In genomic region chr6:37763036-37763435, GRCm38 (mm10) we compare ENCODE assay signal across 19 mouse cellular contexts.
DNase-seq lines count a peak whose midpoint lies in the region; ATAC-seq and TF ChIP-seq lines count a peak whose summit lies in the region.
"Had no signal": no experiment of that assay in that cellular context is flagged by ENCODE, and none has a peak within 500 bp of the region (broad histone marks: within the 10 kb centered on the region; RNA-seq: fewer than 3 reads in every experiment).

No protein-coding gene starts in this region.

- no peak for TF ChIP-seq CTCF in kidney, adult 2 months (conservative IDR thresholded peaks at IDR 0.05; ENCODE audit: insufficient read depth, insufficient read length, low read depth, low read length)
- no peak for TF ChIP-seq CTCF in liver, adult 2 months (IDR thresholded peaks at IDR 0.05; ENCODE audit: low read depth, low read length)

- no peaks in the 10 kb centered on the region for H3K27me3 ChIP-seq in heart, embryonic 12.5 days (replicated peaks)
- H3K27me3 ChIP-seq in kidney, adult 2 months (replicated peaks; ENCODE audit: control insufficient read depth, insufficient read depth, low read length), result no peaks in the 10 kb centered on the region
- H3K27me3 ChIP-seq in liver, adult 2 months (ENCODE audit: control insufficient read depth, insufficient read depth, low read length), result no peaks in the 10 kb centered on the region; the same call in 1 of the 2 replicates
- H3K27me3 ChIP-seq: forebrain, embryonic 13.5 days; hindbrain, embryonic 12.5 days; hindbrain, embryonic 15.5 days had no signal

- no peak overlapping the region for H3K27ac ChIP-seq in heart, embryonic 12.5 days (ENCODE audit: poor library complexity, severe bottlenecking)
- H3K27ac ChIP-seq in kidney, adult 2 months (ENCODE audit: insufficient read depth, low read depth, low read length), result peak overlapping the region; percentile 23; the same call in 1 of the 2 replicates
- H3K27ac ChIP-seq in liver, adult 2 months (replicated peaks; ENCODE audit: insufficient read depth, low read depth, low read length), result no peak overlapping the region
- H3K27ac ChIP-seq: forebrain, embryonic 10.5 days; forebrain, embryonic 13.5 days; hindbrain, embryonic 12.5 days; hindbrain, embryonic 15.5 days had no signal

- WGBS in heart, embryonic 12.5 days, result 54% methylated on average over 2 of the region's 2 CpGs
- 52% methylated on average over 2 of the region's 2 CpGs for WGBS in kidney, adult 2 months
- WGBS in liver, adult 2 months, result 46% methylated on average over 2 of the region's 2 CpGs

- no peaks in the 10 kb centered on the region for H3K79me2 ChIP-seq in liver, adult 2 months (ENCODE audit: control insufficient read depth, insufficient read depth, low read length)

- no peak overlapping the region for H3K4me2 ChIP-seq in heart, embryonic 12.5 days
- H3K4me2 ChIP-seq: forebrain, embryonic 13.5 days; hindbrain, embryonic 12.5 days; hindbrain, embryonic 15.5 days had no signal

- no peak overlapping the region for H3K4me3 ChIP-seq in heart, embryonic 12.5 days
- H3K4me3 ChIP-seq in kidney, adult 2 months (ENCODE audit: insufficient read depth, low read depth, low read length), result no peak overlapping the region
- H3K4me3 ChIP-seq in liver, adult 2 months (ENCODE audit: insufficient read depth, low read depth, low read length), result no peak overlapping the region
- H3K4me3 ChIP-seq: forebrain, embryonic 10.5 days; forebrain, embryonic 13.5 days; hindbrain, embryonic 12.5 days; hindbrain, embryonic 15.5 days had no signal

- no peak for ATAC-seq in heart, embryonic 12.5 days (ENCODE audit: insufficient number of reproducible peaks, low FRiP score)
- ATAC-seq: activated CD4-positive, CD25-positive, alpha-beta regulatory T cell, adult 4 months; forebrain, embryonic 13.5 days; forebrain, embryonic 16.5 days had no signal

- peak; percentile 90 for DNase-seq in heart, adult 11 months
- peak; percentile 22 for DNase-seq in kidney, adult 2 months
- no peak for DNase-seq in kidney, adult 18-20 months
- DNase-seq in liver, adult 2 months (ENCODE audit: extremely low read depth, low read depth, low spot score), result peak; percentile 57
- DNase-seq in liver, result no peak
- DNase-seq: adrenal gland, adult 8-10 months; adrenal gland, postnatal 25 days; cerebellum, adult 18-20 months; cerebellum, adult 9-10 months; cerebellum, postnatal 14 days; gastrocnemius, postnatal 10 days; gastrocnemius, postnatal 36 days had no signal

- TF ChIP-seq POLR2A in kidney, adult 2 months (IDR thresholded peaks at IDR 0.05; ENCODE audit: low read depth, low read length), result no peak
- no peak for TF ChIP-seq POLR2A in liver, adult 2 months (IDR thresholded peaks at IDR 0.05; ENCODE audit: extremely low read depth, insufficient read depth, low read length)

- H3K9ac ChIP-seq in heart, embryonic 12.5 days, result no peak overlapping the region
- H3K9ac ChIP-seq in liver, adult 2 months (ENCODE audit: low read depth, low read length), result no peak overlapping the region
- H3K9ac ChIP-seq: forebrain, embryonic 13.5 days; hindbrain, embryonic 12.5 days; hindbrain, embryonic 15.5 days had no signal

- no peaks in the 10 kb centered on the region for H3K4me1 ChIP-seq in heart, embryonic 12.5 days (replicated peaks)
- H3K4me1 ChIP-seq in kidney, adult 2 months (ENCODE audit: control insufficient read depth, insufficient read depth, low read length), result no peaks in the 10 kb centered on the region
- H3K4me1 ChIP-seq in liver, adult 2 months (ENCODE audit: control insufficient read depth, insufficient read depth, low read length), result peaks cover 3% of the 10 kb centered on the region; the same call in 1 of the 2 replicates
- H3K4me1 ChIP-seq: forebrain, embryonic 10.5 days; forebrain, embryonic 13.5 days; hindbrain, embryonic 12.5 days; hindbrain, embryonic 15.5 days had no signal

- H3K36me3 ChIP-seq in heart, embryonic 12.5 days, result no peaks in the 10 kb centered on the region
- H3K36me3 ChIP-seq in kidney, adult 2 months (ENCODE audit: control insufficient read depth, insufficient read depth, low read length), result no peaks in the 10 kb centered on the region
- no peaks in the 10 kb centered on the region for H3K36me3 ChIP-seq in liver, adult 2 months (ENCODE audit: control insufficient read depth, insufficient read depth, low read length)
- H3K36me3 ChIP-seq: forebrain, embryonic 10.5 days; hindbrain, embryonic 12.5 days; hindbrain, embryonic 15.5 days had no signal

- H3K9me3 ChIP-seq in heart, embryonic 12.5 days (replicated peaks), result peaks cover 6% of the 10 kb centered on the region; the same call in 1 of the 2 replicates
- H3K9me3 ChIP-seq: forebrain, embryonic 10.5 days; hindbrain, embryonic 12.5 days; hindbrain, embryonic 15.5 days had no signal

Comparison
In these comparisons a context has a peak if more than half of its experiments do, and no peak if none do; other contexts are left out.
1. DNase-seq: peak in heart, adult 11 months (single experiment), kidney, adult 2 months (single experiment) and liver, adult 2 months (single experiment); none in kidney, adult 18-20 months (single experiment) and liver (single experiment).